Comparison of ENCODE assay signal across 29 mouse cellular contexts in the genomic region with DNA sequence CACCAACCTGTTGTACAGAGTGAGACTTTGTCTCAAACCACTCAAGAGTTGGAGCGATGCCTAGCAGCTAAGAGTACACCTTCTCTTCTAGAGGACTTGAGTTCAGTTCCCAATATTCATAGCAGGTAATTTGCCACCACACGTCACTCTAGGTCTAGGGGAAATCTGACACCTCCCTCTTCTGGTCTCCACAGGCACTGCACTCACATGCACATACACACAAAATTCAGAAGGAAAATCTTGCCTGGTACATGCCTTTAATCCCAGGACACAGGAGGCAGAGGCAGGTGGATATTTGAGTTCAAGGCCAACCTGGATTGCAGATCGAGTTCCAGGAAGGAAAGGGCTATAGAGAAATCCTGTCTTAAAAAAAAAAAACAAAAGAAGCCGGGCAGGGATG. TPM values are rescaled to one million over a fixed set of nuclear protein-coding genes. Genes with fewer than 3 reads are reported as not detected.
DNase-seq lines count a peak whose midpoint lies in the region; ATAC-seq and TF ChIP-seq lines count a peak whose summit lies in the region.
"Had no signal": no experiment of that assay in that cellular context is flagged by ENCODE, and none has a peak within 500 bp of the region (broad histone marks: within the 10 kb centered on the region; RNA-seq: fewer than 3 reads in every experiment).

No protein-coding gene starts in this region.

- intact Hi-C loops in left cerebral cortex, postnatal 25 days (cut with DNase I): loop anchor here (5.0 kb wide), 1 partner anchor 167 kb away; a partner anchor contains a TSS

- no peak overlapping the region for H3K4me2 ChIP-seq in midbrain, postnatal 0 days (ENCODE audit: low read depth, low read length, poor library complexity, severe bottlenecking)
- no peak overlapping the region for H3K4me2 ChIP-seq in midbrain, embryonic 13.5 days (replicated peaks)
- H3K4me2 ChIP-seq: forebrain, embryonic 15.5 days; heart, embryonic 13.5 days; limb, embryonic 12.5 days; liver, embryonic 13.5 days; midbrain, embryonic 12.5 days; neural tube, embryonic 13.5 days had no signal

- H3K9ac ChIP-seq in midbrain, postnatal 0 days (replicated peaks; ENCODE audit: low read length, poor library complexity, severe bottlenecking): no peak overlapping the region
- H3K9ac ChIP-seq in midbrain, embryonic 13.5 days (replicated peaks): no peak overlapping the region
- H3K9ac ChIP-seq: forebrain, embryonic 15.5 days; heart, embryonic 13.5 days; limb, embryonic 12.5 days; liver, embryonic 13.5 days; midbrain, embryonic 12.5 days; neural tube, embryonic 13.5 days had no signal

- no peaks in the 10 kb centered on the region for H3K27me3 ChIP-seq in midbrain, postnatal 0 days (ENCODE audit: insufficient read depth, low read length)
- no peaks in the 10 kb centered on the region for H3K27me3 ChIP-seq in midbrain, embryonic 13.5 days
- H3K27me3 ChIP-seq: forebrain, embryonic 15.5 days; heart, embryonic 13.5 days; limb, embryonic 12.5 days; midbrain, embryonic 12.5 days; neural tube, embryonic 13.5 days had no signal

- no peak overlapping the region for H3K4me3 ChIP-seq in layer of hippocampus, adult 2 months
- no peak overlapping the region for H3K4me3 ChIP-seq in midbrain, postnatal 0 days (ENCODE audit: low read depth, low read length)
- H3K4me3 ChIP-seq in midbrain, embryonic 13.5 days (replicated peaks): no peak overlapping the region
- H3K4me3 ChIP-seq: forebrain, embryonic 15.5 days; heart, embryonic 13.5 days; limb, embryonic 12.5 days; liver, embryonic 13.5 days; midbrain, embryonic 12.5 days; neural tube, embryonic 13.5 days had no signal

- DNase-seq in CD4-positive, CD25-positive, alpha-beta regulatory T cell, adult 2 months (ENCODE audit: low read depth, low spot score): peak; percentile 24
- no peak for DNase-seq in layer of hippocampus, adult 2 months (ENCODE audit: low spot score in 2 of 2)
- no peak for DNase-seq in layer of hippocampus, postnatal 25 days (ENCODE audit: extremely low spot score in 1 of 2, low spot score in 1 of 2)
- no peak for DNase-seq in midbrain, postnatal 0 days (ENCODE audit: low spot score)
- DNase-seq in right cerebral cortex, postnatal 14 days: no peak
- no peak for DNase-seq in left cerebral cortex, postnatal 25 days (ENCODE audit: low spot score in 2 of 2)
- DNase-seq: adrenal gland, postnatal 14 days; cerebellum, adult 9-10 months; gastrocnemius, postnatal 10 days; heart, adult 11 months; heart, postnatal 14 days; kidney, adult 8-10 months; kidney, postnatal 14 days; layer of hippocampus, postnatal 36 days; liver, embryonic 13.5 days; lung, postnatal 10 days; thymus, adult 2 months had no signal

- no peak for ATAC-seq in CD4-positive, CD25-positive, alpha-beta regulatory T cell, adult 4 months
- ATAC-seq in midbrain, postnatal 0 days (ENCODE audit: low FRiP score): no peak
- ATAC-seq in midbrain, embryonic 13.5 days: no peak
- ATAC-seq: forebrain, embryonic 15.5 days had no signal

- 94% methylated on average over 4 of the region's 4 CpGs for WGBS in midbrain, postnatal 0 days
- WGBS in midbrain, embryonic 13.5 days: 90% methylated on average over 4 of the region's 4 CpGs

- no peaks in the 10 kb centered on the region for H3K36me3 ChIP-seq in midbrain, postnatal 0 days (ENCODE audit: insufficient read depth, low read length)
- H3K36me3 ChIP-seq in midbrain, embryonic 13.5 days: no peaks in the 10 kb centered on the region
- H3K36me3 ChIP-seq: forebrain, embryonic 15.5 days; G1E; heart, embryonic 13.5 days; limb, embryonic 12.5 days; liver, embryonic 13.5 days; midbrain, embryonic 12.5 days; neural tube, embryonic 13.5 days had no signal

- H3K27ac ChIP-seq in layer of hippocampus, adult 2 months: no peak overlapping the region
- H3K27ac ChIP-seq in midbrain, postnatal 0 days (ENCODE audit: low read depth, low read length): no peak overlapping the region
- H3K27ac ChIP-seq in midbrain, embryonic 13.5 days: no peak overlapping the region
- H3K27ac ChIP-seq: forebrain, embryonic 15.5 days; heart, embryonic 13.5 days; limb, embryonic 12.5 days; liver, embryonic 13.5 days; midbrain, embryonic 12.5 days; neural tube, embryonic 13.5 days had no signal

- no peaks in the 10 kb centered on the region for H3K4me1 ChIP-seq in midbrain, postnatal 0 days (ENCODE audit: insufficient read depth, low read length)
- 0 out of 2 replicates have a peak, but pooled peaks cover 2% of the 10 kb centered on the region for H3K4me1 ChIP-seq in midbrain, embryonic 13.5 days (replicated peaks)
- H3K4me1 ChIP-seq: forebrain, embryonic 15.5 days; heart, embryonic 13.5 days; limb, embryonic 12.5 days; midbrain, embryonic 12.5 days had no signal

- H3K9me3 ChIP-seq in midbrain, postnatal 0 days (ENCODE audit: low read length): no peaks in the 10 kb centered on the region
- no peaks in the 10 kb centered on the region for H3K9me3 ChIP-seq in midbrain, embryonic 13.5 days
- H3K9me3 ChIP-seq: forebrain, embryonic 15.5 days; liver, embryonic 13.5 days; midbrain, embryonic 12.5 days; neural tube, embryonic 13.5 days had no signal

- peak; percentile 34 for TF ChIP-seq CTCF in layer of hippocampus, adult 2 months (conservative IDR thresholded peaks at IDR 0.05)
- peak; percentile 15; the same call in 1 of the 2 replicates for TF ChIP-seq CTCF in midbrain, postnatal 0 days (IDR thresholded peaks at IDR 0.05)

RNA-seq across cellular contexts. Expression of a gene that starts 14.9 kb away (rescaled TPM):
- 1 to 10 TPM; 1.9 to 2.4 TPM for polyA plus RNA-seq in CD4-positive, CD25-positive, alpha-beta regulatory T cell, adult 4 months (2017; shearing (Covaris generic))
- under 1 TPM; 0.28 to 0.44 TPM for total RNA-seq in layer of hippocampus, adult 2 months (2021)
- under 1 TPM; 0.19 to 0.20 TPM for total RNA-seq in layer of hippocampus, postnatal 25 days (2021)
- 1.2 and 1.4 TPM in 2 replicates for total RNA-seq in midbrain, postnatal 0 days (2014; rRNA removed)
- 0.19 and 1.4 TPM in 2 replicates for polyA plus RNA-seq in midbrain, postnatal 0 days (2015; fragmentation: Nextera tagmentation; extraction: Ambion mirVana)
- polyA plus RNA-seq in midbrain, embryonic 13.5 days (2015; fragmentation: Nextera tagmentation; extraction: Ambion mirVana): 0.52 and 0.92 TPM in 2 replicates
- under 1 TPM; 0.18 to 0.21 TPM for total RNA-seq in left cerebral cortex, postnatal 25 days (2021)
- total RNA-seq: G1E had no signal
- polyA plus RNA-seq: embryonic facial prominence, embryonic 14.5 days; G1E had no signal

RNA-seq across cellular contexts. Expression of a gene that starts 41.9 kb away (rescaled TPM):
- polyA plus RNA-seq in CD4-positive, CD25-positive, alpha-beta regulatory T cell, adult 4 months (2017; shearing (Covaris generic)): 10 to 100 TPM; 91.5 to 92.9 TPM
- 10 to 100 TPM; 34.8 to 43.5 TPM for total RNA-seq in layer of hippocampus, adult 2 months (2021)
- 10 to 100 TPM; 40.0 to 40.9 TPM for total RNA-seq in layer of hippocampus, postnatal 25 days (2021)
- total RNA-seq in midbrain, postnatal 0 days (2014; rRNA removed): 41.9 and 42.8 TPM in 2 replicates
- 113 and 114 TPM in 2 replicates for polyA plus RNA-seq in midbrain, postnatal 0 days (2015; fragmentation: Nextera tagmentation; extraction: Ambion mirVana)
- 115 and 121 TPM in 2 replicates for polyA plus RNA-seq in midbrain, embryonic 13.5 days (2015; fragmentation: Nextera tagmentation; extraction: Ambion mirVana)
- 10 to 100 TPM; 39.5 to 41.2 TPM for total RNA-seq in left cerebral cortex, postnatal 25 days (2021)

RNA-seq across cellular contexts. Expression of a gene that starts 42.3 kb away (rescaled TPM):
- not detected for polyA plus RNA-seq in CD4-positive, CD25-positive, alpha-beta regulatory T cell, adult 4 months (2017; shearing (Covaris generic))
- not detected for total RNA-seq in layer of hippocampus, adult 2 months (2021)
- total RNA-seq in layer of hippocampus, postnatal 25 days (2021): not detected
- not detected in 2 replicates for total RNA-seq in midbrain, postnatal 0 days (2014; rRNA removed)
- polyA plus RNA-seq in midbrain, postnatal 0 days (2015; fragmentation: Nextera tagmentation; extraction: Ambion mirVana): not detected in 2 replicates
- not detected in 2 replicates for polyA plus RNA-seq in midbrain, embryonic 13.5 days (2015; fragmentation: Nextera tagmentation; extraction: Ambion mirVana)
- total RNA-seq in left cerebral cortex, postnatal 25 days (2021): not detected
- total RNA-seq: G1E; heart, postnatal 14 days; layer of hippocampus, adult 18-20 months; layer of hippocampus, postnatal 36 days; left cerebral cortex, postnatal 10 days; megakaryocyte progenitor cell, adult 5-6 weeks had no signal
- polyA plus RNA-seq: forebrain, embryonic 15.5 days; G1E; midbrain, embryonic 12.5 days had no signal

RNA-seq across cellular contexts. Expression of a gene that starts 42.5 kb away (rescaled TPM):
- 1 to 10 TPM; 3.8 to 4.8 TPM for polyA plus RNA-seq in CD4-positive, CD25-positive, alpha-beta regulatory T cell, adult 4 months (2017; shearing (Covaris generic))
- total RNA-seq in layer of hippocampus, adult 2 months (2021): 100 to 1,000 TPM; 165 to 176 TPM
- total RNA-seq in layer of hippocampus, postnatal 25 days (2021): 100 to 1,000 TPM; 176 to 191 TPM
- 213 and 264 TPM in 2 replicates for total RNA-seq in midbrain, postnatal 0 days (2014; rRNA removed)
- polyA plus RNA-seq in midbrain, postnatal 0 days (2015; fragmentation: Nextera tagmentation; extraction: Ambion mirVana): 149 and 153 TPM in 2 replicates
- 124 and 133 TPM in 2 replicates for polyA plus RNA-seq in midbrain, embryonic 13.5 days (2015; fragmentation: Nextera tagmentation; extraction: Ambion mirVana)
- 100 to 1,000 TPM; 178 to 186 TPM for total RNA-seq in left cerebral cortex, postnatal 25 days (2021)

RNA-seq across cellular contexts. Expression of a gene that starts 44.8 kb away (rescaled TPM):
- polyA plus RNA-seq in CD4-positive, CD25-positive, alpha-beta regulatory T cell, adult 4 months (2017; shearing (Covaris generic)): 100 to 1,000 TPM in 1 of 2 experiments, 10 to 100 TPM in 1; 88.0 to 154 TPM
- 10 to 100 TPM; 21.1 to 23.0 TPM for total RNA-seq in layer of hippocampus, adult 2 months (2021)
- 10 to 100 TPM; 19.0 to 19.9 TPM for total RNA-seq in layer of hippocampus, postnatal 25 days (2021)
- total RNA-seq in midbrain, postnatal 0 days (2014; rRNA removed): 45.3 and 82.1 TPM in 2 replicates
- 38.4 TPM in 2 replicates for polyA plus RNA-seq in midbrain, postnatal 0 days (2015; fragmentation: Nextera tagmentation; extraction: Ambion mirVana)
- 29.7 and 30.4 TPM in 2 replicates for polyA plus RNA-seq in midbrain, embryonic 13.5 days (2015; fragmentation: Nextera tagmentation; extraction: Ambion mirVana)
- 10 to 100 TPM; 16.8 to 18.8 TPM for total RNA-seq in left cerebral cortex, postnatal 25 days (2021)
